Mouse (Mus musculus) ES-Bruce4 (cell line): Measurements from ENCODE around the gene Htr3b.

Source experiments
- CTCF ChIP-seq: IDR thresholded peaks from one replicate; pipeline ENCODE4 v1.8.1; 2011; ENCODE audit warnings: low read depth, low read length
- POLR2A ChIP-seq: IDR thresholded peaks from one replicate; pipeline ENCODE4 v1.8.1; 2011; ENCODE audit warnings: low read length; ENCODE audit not compliant: insufficient read depth

DNA sequence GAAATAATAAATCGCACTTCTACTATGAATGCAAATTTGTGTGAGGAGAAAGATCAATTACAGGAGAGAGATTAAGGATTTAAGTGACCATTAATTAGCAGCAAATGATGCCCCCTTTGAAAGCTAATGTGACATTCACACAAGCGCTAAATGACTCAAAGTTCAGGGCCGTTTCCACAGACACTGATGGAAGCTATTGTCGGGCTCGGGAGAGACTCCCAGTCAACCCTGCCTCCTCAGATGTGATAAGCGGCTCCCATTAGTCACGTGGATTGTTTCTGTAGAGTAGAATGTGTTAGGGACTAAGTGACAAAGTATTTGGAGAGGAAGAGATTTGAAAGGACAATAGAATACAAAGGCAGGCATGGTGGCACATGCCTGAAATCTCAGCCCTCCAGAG, 2.7 kb downstream of the Htr3b start:
- TF ChIP-seq POLR2A: no peak
- no peak for TF ChIP-seq CTCF
